Mouse (Mus musculus) stomach, embryonic 16.5 days (tissue): ENCODE measurements around the gene Ckap2. TPM values are rescaled to one million over a fixed set of nuclear protein-coding genes. Genes with fewer than 3 reads are reported as not detected.

Experiments
- ATAC-seq: fragments of 200-750 bp; cut with Nextera tagmentation; 2 replicates; pipeline ENCODE4 v1.8.0; 2017; ENCODE audit warnings: moderate number of reproducible peaks, moderate TSS enrichment; ENCODE audit not compliant: insufficient read depth, low FRiP score
- H3K27ac ChIP-seq: fragments of 300-500 bp; sonication (generic); 2 replicates; pipeline ENCODE4 v1.5.1; 2014; ENCODE audit warnings: low read length
- H3K27me3 ChIP-seq: fragments of 300-500 bp; sonication (generic); 2 replicates; pipeline ENCODE4 v1.6.1; 2014; ENCODE audit warnings: low read length, control low read depth, mixed read lengths; ENCODE audit not compliant: control insufficient read depth, insufficient read depth
- H3K36me3 ChIP-seq: fragments of 300-500 bp; sonication (generic); 2 replicates; pipeline ENCODE4 v1.6.1; 2014; ENCODE audit warnings: low read length; ENCODE audit not compliant: control insufficient read depth, insufficient read depth
- H3K4me1 ChIP-seq: fragments of 300-500 bp; sonication (generic); 2 replicates; pipeline ENCODE4 v1.6.1; 2014; ENCODE audit warnings: low read length, control low read depth, mixed read lengths; ENCODE audit not compliant: control insufficient read depth, insufficient read depth
- H3K4me2 ChIP-seq: fragments of 300-500 bp; sonication (generic); 2 replicates; pipeline ENCODE4 v1.6.1; 2014; ENCODE audit warnings: low read depth, low read length, mixed read lengths
- H3K4me3 ChIP-seq: fragments of 300-500 bp; sonication (generic); replicated peaks from 2 replicates; pipeline ENCODE4 v1.5.1; 2014; ENCODE audit warnings: mild to moderate bottlenecking, low read length
- H3K9ac ChIP-seq: fragments of 300-500 bp; sonication (generic); 2 replicates; pipeline ENCODE4 v1.6.1; 2014; ENCODE audit warnings: low read length
- H3K9me3 ChIP-seq: fragments of 300-500 bp; sonication (generic); replicated peaks from 2 replicates; pipeline ENCODE4 v1.6.1; 2016; ENCODE audit warnings: low read length, control low read depth; ENCODE audit not compliant: control insufficient read depth
- WGBS: fragments of 180-500 bp; shearing (Covaris S2); extraction: QIAGEN DNeasy Blood & Tissue Kit; methylation state at CpG from one replicate; pipeline ENCODE4 v1.1.7; 2014; 5-methylcytosine and 5-hydroxymethylcytosine counted together
- polyA plus RNA-seq: library from polyadenylated mRNA; unstranded; fragments of >200 nt; fragmentation: Nextera tagmentation; extraction: Ambion mirVana; gene quantifications from 2 replicates; pipeline ENCODE4 v1.2.1, GENCODE M21; 2015

The Ckap2 gene
- polyA plus RNA-seq, 1 experiment from 2014 or later, result 43.8 TPM

GRCm38 (mm10) chr8:22164431-22164830, 21.2 kb downstream of the Ckap2 start:
- no peak overlapping the region for H3K4me2 ChIP-seq
- H3K9me3 ChIP-seq, result no peaks in the 10 kb centered on the region
- H3K4me3 ChIP-seq, result no peak overlapping the region
- peaks cover 6% of the 10 kb centered on the region for H3K4me1 ChIP-seq
- H3K9ac ChIP-seq, result no peak overlapping the region
- no peaks in the 10 kb centered on the region; the same call in 1 of the 2 replicates for H3K36me3 ChIP-seq
- no peaks in the 10 kb centered on the region for H3K27me3 ChIP-seq
- no peak overlapping the region for H3K27ac ChIP-seq
- WGBS, result 80% methylated on average over 10 of the region's 10 CpGs
- no peak for ATAC-seq

DNA sequence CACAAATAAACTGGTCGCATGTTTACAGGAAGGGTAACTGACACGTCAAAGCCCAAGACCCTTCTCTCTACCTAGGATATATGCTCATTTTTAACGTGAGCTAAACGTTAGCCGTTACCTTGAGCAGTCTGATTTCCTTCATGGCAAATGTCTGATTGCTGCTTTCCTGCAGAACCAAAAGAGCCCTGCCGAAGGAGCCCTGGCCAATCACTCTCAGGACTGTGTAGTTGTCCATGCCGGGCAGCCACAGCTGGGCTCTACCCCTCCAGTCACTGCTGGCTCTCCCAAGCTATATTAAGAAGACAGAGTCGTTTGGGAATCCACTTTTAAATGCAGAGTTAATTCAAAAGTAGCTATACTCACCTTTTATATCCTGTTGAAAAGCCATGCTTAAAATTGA, 23.4 kb downstream of the Ckap2 start:
- peaks cover 6% of the 10 kb centered on the region for H3K4me1 ChIP-seq
- no peaks in the 10 kb centered on the region for H3K9me3 ChIP-seq
- WGBS, result 75% methylated on average over 8 of the region's 8 CpGs

GRCm38 (mm10) chr8:22150345-22150663, 35.3 kb downstream of the Ckap2 start:
- H3K9me3 ChIP-seq, result no peaks in the 10 kb centered on the region
- 49% methylated on average over 3 of the region's 3 CpGs for WGBS
- no peak for ATAC-seq
- H3K4me1 ChIP-seq, result peaks cover 2% of the 10 kb centered on the region; the same call in 1 of the 2 replicates
- H3K9ac ChIP-seq, result no peak overlapping the region
- no peaks in the 10 kb centered on the region for H3K27me3 ChIP-seq
- H3K4me3 ChIP-seq, result no peak overlapping the region
- H3K4me2 ChIP-seq, result no peak overlapping the region
- no peak overlapping the region for H3K27ac ChIP-seq
- 0 out of 2 replicates have a peak, but pooled peaks cover 3% of the 10 kb centered on the region for H3K36me3 ChIP-seq

More for the DNA sequence above, 23.4 kb downstream of the Ckap2 start:
- H3K4me2 ChIP-seq, result no peak overlapping the region
- no peaks in the 10 kb centered on the region for H3K36me3 ChIP-seq
- H3K27ac ChIP-seq, result no peak overlapping the region
- no peak overlapping the region for H3K9ac ChIP-seq
- no peaks in the 10 kb centered on the region for H3K27me3 ChIP-seq
- ATAC-seq, result no peak
- H3K4me3 ChIP-seq, result no peak overlapping the region

- no peaks in the 10 kb centered on the region for H3K27me3 ChIP-seq
- 71% methylated on average over 11 of the region's 11 CpGs for WGBS
- H3K36me3 ChIP-seq, result 0 out of 2 replicates have a peak, but pooled peaks cover 3% of the 10 kb centered on the region
- ATAC-seq, result no peak
- H3K4me3 ChIP-seq, result no peak overlapping the region
- no peak overlapping the region for H3K4me2 ChIP-seq
- H3K27ac ChIP-seq, result no peak overlapping the region
- no peak overlapping the region for H3K9ac ChIP-seq
- no peaks in the 10 kb centered on the region for H3K9me3 ChIP-seq
- peaks cover 2% of the 10 kb centered on the region; the same call in 1 of the 2 replicates for H3K4me1 ChIP-seq
Observed at GRCm38 (mm10) chr8:22149643-22150344, 35.8 kb downstream of the Ckap2 start.

DNA sequence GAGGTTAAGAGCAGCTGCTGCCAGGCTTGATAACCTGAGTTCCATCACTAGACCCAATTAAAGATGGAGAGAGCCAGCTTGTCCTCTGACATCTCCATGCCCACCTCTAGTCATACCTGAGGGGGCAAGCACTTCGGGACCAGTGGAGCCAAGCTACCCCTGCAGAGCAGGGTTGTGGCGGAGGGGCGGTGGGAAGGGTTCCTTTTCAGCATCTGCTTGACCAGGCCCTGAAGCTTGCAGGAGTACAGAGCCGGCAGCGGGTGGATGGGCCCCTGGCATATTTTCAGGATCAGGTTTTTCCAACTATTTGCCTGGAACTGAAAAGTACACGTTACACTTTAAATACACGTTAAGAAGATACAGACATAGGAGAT, 37.3 kb downstream of the Ckap2 start:
- Histone ChIP-seq H3K27ac (no peak overlapping the region), H3K27me3 (no peaks in the 10 kb centered on the region), H3K4me3 (no peak overlapping the region), H3K9me3 (no peaks in the 10 kb centered on the region), H3K4me2 (no peak overlapping the region), H3K36me3 (0 out of 2 replicates have a peak, but pooled peaks cover 3% of the 10 kb centered on the region), H3K9ac (no peak overlapping the region), H3K4me1 (peaks cover 2% of the 10 kb centered on the region; the same call in 1 of the 2 replicates)
- no peak for ATAC-seq
- 84% methylated on average over 7 of the region's 7 CpGs for WGBS

DNA sequence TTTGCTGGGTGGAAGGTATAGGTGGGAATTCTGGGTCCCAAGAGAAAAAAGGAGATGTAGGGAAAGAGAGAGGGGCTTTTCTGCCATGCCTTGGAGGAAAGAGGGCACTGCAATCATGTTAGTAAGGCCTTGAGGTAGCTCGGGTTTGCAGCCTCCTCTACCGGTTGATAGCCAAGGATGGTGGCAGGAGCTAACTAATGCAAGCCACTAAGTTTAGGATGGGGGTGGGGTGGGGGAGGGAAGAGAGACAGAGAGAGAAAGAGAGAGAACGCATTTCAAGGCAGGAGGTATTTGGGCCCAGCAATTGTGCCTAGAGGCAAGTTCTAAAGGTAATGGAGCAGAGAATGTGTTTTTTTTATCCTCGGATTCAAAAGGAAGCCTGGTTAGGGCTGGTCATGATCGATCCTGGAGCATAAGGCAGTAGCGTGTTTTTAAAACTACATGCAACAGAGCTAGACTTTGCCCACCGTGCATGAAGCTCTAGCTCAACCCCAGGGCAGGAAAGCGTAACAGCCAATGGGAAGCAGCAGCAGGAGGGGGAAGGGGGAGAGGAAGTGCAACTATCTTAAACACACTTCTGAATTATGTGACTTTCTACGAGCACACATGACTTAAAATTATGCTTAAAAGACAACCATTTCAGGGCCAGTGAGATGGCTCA, 37.8 kb downstream of the Ckap2 start:
- Histone ChIP-seq H3K4me3 (no peak overlapping the region), H3K27me3 (no peaks in the 10 kb centered on the region), H3K9me3 (no peaks in the 10 kb centered on the region), H3K27ac (no peak overlapping the region), H3K36me3 (0 out of 2 replicates have a peak, but pooled peaks cover 3% of the 10 kb centered on the region), H3K4me1 (peaks cover 2% of the 10 kb centered on the region; the same call in 1 of the 2 replicates), H3K4me2 (no peak overlapping the region), H3K9ac (no peak overlapping the region)
- WGBS, result 77% methylated on average over 9 of the region's 9 CpGs
- no peak for ATAC-seq

DNA sequence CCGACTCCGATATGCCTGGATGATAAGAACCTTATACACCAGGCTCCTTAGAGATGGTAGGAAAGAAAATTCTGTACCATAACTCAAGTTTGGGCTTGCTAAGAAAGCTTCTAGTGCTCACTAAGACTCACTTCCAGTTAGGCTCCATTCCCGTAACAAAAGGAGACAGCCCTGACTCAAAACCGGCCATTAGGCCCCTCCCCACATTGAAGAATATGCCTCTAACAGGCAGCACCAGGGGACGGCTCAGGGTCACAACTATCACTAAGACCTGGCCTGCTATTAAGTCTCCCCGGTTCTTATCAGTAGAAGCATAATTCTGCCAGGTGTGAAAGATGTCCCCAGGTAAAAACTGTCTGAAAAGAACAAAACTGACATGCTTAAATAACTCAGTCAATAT, 39.8 kb downstream of the Ckap2 start:
- ATAC-seq, result no peak
- no peak overlapping the region for H3K27ac ChIP-seq
- H3K36me3 ChIP-seq, result 0 out of 2 replicates have a peak, but pooled peaks cover 3% of the 10 kb centered on the region
- no peaks in the 10 kb centered on the region for H3K9me3 ChIP-seq
- no peak overlapping the region for H3K4me2 ChIP-seq
- H3K4me1 ChIP-seq, result peaks cover 2% of the 10 kb centered on the region; the same call in 1 of the 2 replicates
- no peak overlapping the region for H3K4me3 ChIP-seq
- WGBS, result 72% methylated on average over 6 of the region's 6 CpGs
- H3K27me3 ChIP-seq, result no peaks in the 10 kb centered on the region
- no peak overlapping the region for H3K9ac ChIP-seq

DNA sequence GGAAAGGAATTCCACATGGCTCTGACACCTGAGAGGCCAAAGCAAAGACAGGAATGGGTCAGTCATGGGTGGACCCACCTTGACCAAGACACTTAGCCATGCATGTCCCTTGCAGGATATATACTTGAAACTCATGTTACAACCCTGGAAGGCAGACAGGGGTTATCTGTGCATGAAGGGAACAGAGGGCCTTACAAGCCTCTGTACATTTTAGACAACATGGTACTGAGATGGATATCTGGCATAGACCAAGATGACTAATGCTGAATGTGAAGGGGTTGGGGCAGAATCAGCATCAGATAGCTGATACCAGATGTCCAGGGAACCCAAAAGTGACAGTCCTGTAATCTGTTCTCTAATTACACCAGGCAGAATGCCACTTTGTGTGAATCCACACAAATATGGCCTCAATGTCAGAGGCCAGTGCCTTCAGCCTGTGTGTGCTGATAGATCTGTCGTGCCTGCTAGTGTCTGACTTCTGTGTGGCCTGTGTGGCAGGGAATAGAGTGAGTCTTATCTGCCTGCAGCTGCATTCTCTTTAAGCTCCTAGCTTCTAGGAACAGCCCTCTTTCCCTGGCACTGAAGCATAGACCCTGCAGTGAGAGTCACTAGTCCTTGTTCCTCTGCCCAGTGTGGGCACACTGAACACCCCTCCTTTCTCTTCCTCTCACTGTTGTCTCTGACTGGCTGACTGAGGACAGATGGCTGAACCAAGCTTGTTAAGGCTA, 41.7 kb downstream of the Ckap2 start:
- no peak for ATAC-seq
- Histone ChIP-seq H3K9me3 (no peaks in the 10 kb centered on the region), H3K27ac (no peak overlapping the region), H3K4me1 (no peaks in the 10 kb centered on the region), H3K4me2 (no peak overlapping the region), H3K9ac (no peak overlapping the region), H3K27me3 (no peaks in the 10 kb centered on the region), H3K36me3 (0 out of 2 replicates have a peak, but pooled peaks cover 3% of the 10 kb centered on the region), H3K4me3 (no peak overlapping the region)
- 76% methylated on average over 1 of the region's 1 CpGs for WGBS

DNA sequence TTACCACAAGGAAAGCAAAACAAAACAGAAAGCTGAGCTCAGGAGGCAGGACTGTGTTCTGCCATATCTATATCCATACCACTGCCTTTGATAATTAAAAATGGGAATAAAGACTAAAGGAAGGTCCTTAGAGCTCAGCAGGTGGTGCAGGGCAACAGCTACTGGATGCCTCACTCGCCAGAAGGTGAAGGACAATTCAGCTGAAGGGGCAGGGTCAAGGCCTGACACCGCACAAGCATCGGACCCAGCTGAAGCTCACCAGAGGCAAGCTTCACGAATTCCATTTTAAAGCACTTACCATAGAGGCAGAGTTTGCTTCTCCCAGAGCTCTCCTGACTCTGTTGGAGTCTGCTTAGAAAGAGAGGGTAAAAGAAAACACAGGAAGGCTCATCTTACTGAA, 43.0 kb downstream of the Ckap2 start:
- Histone ChIP-seq H3K27ac (no peak overlapping the region), H3K4me3 (no peak overlapping the region), H3K27me3 (no peaks in the 10 kb centered on the region), H3K4me2 (no peak overlapping the region), H3K9me3 (no peaks in the 10 kb centered on the region), H3K4me1 (no peaks in the 10 kb centered on the region), H3K36me3 (no peaks in the 10 kb centered on the region), H3K9ac (no peak overlapping the region)
- 75% methylated on average over 4 of the region's 4 CpGs for WGBS
- no peak for ATAC-seq
